Mouse (Mus musculus) lung, embryonic 15.5 days (tissue): Measurements from ENCODE around the gene Megf6. TPM values are rescaled to one million over a fixed set of nuclear protein-coding genes. Genes with fewer than 3 reads are reported as not detected.

Source experiments
- ATAC-seq: fragments of 200-750 bp; cut with Nextera tagmentation; 2 replicates; pipeline ENCODE4 v1.8.0; 2017; ENCODE audit warnings: moderate number of reproducible peaks, borderline replicate concordance; ENCODE audit not compliant: low FRiP score, low TSS enrichment; ENCODE audit errors: extremely low read depth
- H3K27ac ChIP-seq: fragments of 300-500 bp; sonication (generic); 2 replicates; pipeline ENCODE4 v1.5.1; 2015; ENCODE audit warnings: moderate library complexity, mild to moderate bottlenecking, inconsistent platforms
- H3K27me3 ChIP-seq: fragments of 300-500 bp; sonication (generic); 2 replicates; pipeline ENCODE4 v1.6.1; 2015; ENCODE audit warnings: inconsistent platforms
- H3K36me3 ChIP-seq: fragments of 300-500 bp; sonication (generic); 2 replicates; pipeline ENCODE4 v1.6.1; 2015; ENCODE audit warnings: inconsistent platforms
- H3K4me1 ChIP-seq: fragments of 300-500 bp; sonication (generic); 2 replicates; pipeline ENCODE4 v1.6.1; 2015; ENCODE audit warnings: inconsistent platforms
- H3K4me2 ChIP-seq: fragments of 300-500 bp; sonication (generic); 2 replicates; pipeline ENCODE4 v1.6.1; 2015; ENCODE audit warnings: inconsistent platforms, mild to moderate bottlenecking, moderate library complexity
- H3K4me3 ChIP-seq: fragments of 300-500 bp; sonication (generic); 2 replicates; pipeline ENCODE4 v1.5.1; 2015; ENCODE audit warnings: mild to moderate bottlenecking, inconsistent platforms
- H3K9ac ChIP-seq: fragments of 300-500 bp; sonication (generic); 2 replicates; pipeline ENCODE4 v1.6.1; 2015; ENCODE audit warnings: inconsistent platforms
- H3K9me3 ChIP-seq: fragments of 300-500 bp; sonication (generic); 2 replicates; pipeline ENCODE4 v1.6.1; 2016; ENCODE audit warnings: inconsistent platforms
- WGBS: fragments of 180-500 bp; shearing (Covaris S2); methylation state at CpG from one replicate; pipeline ENCODE4 v1.1.7; 2015; 5-methylcytosine and 5-hydroxymethylcytosine counted together
- polyA plus RNA-seq: library from polyadenylated mRNA; unstranded; fragments of >200 nt; fragmentation: Nextera tagmentation; extraction: Ambion mirVana; gene quantifications from 2 replicates; pipeline ENCODE4 v1.2.1, GENCODE M21; 2015

Gene Megf6
- polyA plus RNA-seq, 1 experiment from 2014 or later = 23.3 TPM

GRCm38 (mm10) chr4:154312143-154312812, 141.7 kb downstream of the Megf6 start:
- H3K36me3 ChIP-seq = no peaks in the 10 kb centered on the region
- no peaks in the 10 kb centered on the region for H3K9me3 ChIP-seq
- no peak overlapping the region for H3K9ac ChIP-seq
- no peak for ATAC-seq
- no peak overlapping the region for H3K27ac ChIP-seq
- H3K4me3 ChIP-seq = no peak overlapping the region
- H3K4me1 ChIP-seq = no peaks in the 10 kb centered on the region
- no peak overlapping the region for H3K4me2 ChIP-seq
- H3K27me3 ChIP-seq = no peaks in the 10 kb centered on the region
- 90% methylated on average over 2 of the region's 2 CpGs for WGBS

- no peak overlapping the region for H3K9ac ChIP-seq
- H3K36me3 ChIP-seq = no peaks in the 10 kb centered on the region
- no peak overlapping the region for H3K4me2 ChIP-seq
- H3K4me3 ChIP-seq = no peak overlapping the region
- H3K4me1 ChIP-seq = no peaks in the 10 kb centered on the region
- no peaks in the 10 kb centered on the region for H3K27me3 ChIP-seq
- WGBS = 32% methylated on average over 4 of the region's 4 CpGs
- ATAC-seq = no peak
- no peak overlapping the region for H3K27ac ChIP-seq
- no peaks in the 10 kb centered on the region for H3K9me3 ChIP-seq
Measured at GRCm38 (mm10) chr4:154312935-154313621, 142.5 kb downstream of the Megf6 start.

- H3K4me1 ChIP-seq = no peaks in the 10 kb centered on the region
- H3K4me2 ChIP-seq = no peak overlapping the region
- no peaks in the 10 kb centered on the region for H3K9me3 ChIP-seq
- no peaks in the 10 kb centered on the region for H3K27me3 ChIP-seq
- no peaks in the 10 kb centered on the region for H3K36me3 ChIP-seq
- H3K9ac ChIP-seq = no peak overlapping the region
- H3K4me3 ChIP-seq = no peak overlapping the region
- H3K27ac ChIP-seq = no peak overlapping the region
- 54% methylated on average over 11 of the region's 11 CpGs for WGBS
- no peak for ATAC-seq
Measured at GRCm38 (mm10) chr4:154313622-154313967, 143.1 kb downstream of the Megf6 start.

Other genes with a start within 250 kb of the Megf6 start
- gene A430005L14Rik, start 213.5 kb upstream of the Megf6 start, polyA plus RNA-seq = 84.1 and 90.0 TPM in 2 replicates
- 12.2 and 12.4 TPM in 2 replicates for gene Dffb, start 195.6 kb upstream of the Megf6 start, polyA plus RNA-seq
- 16.8 and 18.0 TPM in 2 replicates for gene Cep104, start 195.5 kb upstream of the Megf6 start, polyA plus RNA-seq
- gene Lrrc47, start 159.0 kb upstream of the Megf6 start, polyA plus RNA-seq = 18.0 and 19.5 TPM in 2 replicates
- 28.9 and 39.3 TPM in 2 replicates for gene Smim1, start 144.5 kb upstream of the Megf6 start, polyA plus RNA-seq
- gene Ccdc27, start 128.1 kb upstream of the Megf6 start, polyA plus RNA-seq = not detected in 2 replicates
- gene Trp73, start 30.5 kb upstream of the Megf6 start, polyA plus RNA-seq = 1.6 and 1.8 TPM in 2 replicates
- 39.5 and 41.7 TPM in 2 replicates for gene Wrap73, start 28.4 kb upstream of the Megf6 start, polyA plus RNA-seq
- 141 and 143 TPM in 2 replicates for gene Tprgl, start 10.1 kb upstream of the Megf6 start, polyA plus RNA-seq
- gene Arhgef16, start 130.9 kb downstream of the Megf6 start, polyA plus RNA-seq = 20.8 and 23.0 TPM in 2 replicates
- not detected in 2 replicates for gene B230104I21Rik, start 165.4 kb downstream of the Megf6 start, polyA plus RNA-seq